Mouse (Mus musculus): ENCODE results near the gene Gm27029.
"Not testable (repeated sequence)": the region's sequence is repeated elsewhere in the genome, so short reads cannot be mapped to it uniquely, and the experiment has no call there.

Gm27029 gene

GRCm38 (mm10) chr11:101424925-101425813 lies 573 bp upstream of the Gm27029 start, which contains the start of the genes Rundc1 and Ptges3l:
Rundc1 (plus strand) TSS chr11:101425085.
Ptges3l (minus strand) TSS chr11:101425333.
- DNase-seq (ENCODE audit: low spot score in 2 of 2) = peak; percentile 97 to 98

- no peak for DNase-seq (ENCODE audit: low spot score in 2 of 2)
These were observed 4.4 kb downstream of the Gm27029 start for GRCm38 (mm10) chr11:101420148-101420547.

GRCm38 (mm10) chr11:101419610-101420009 lies 5.0 kb downstream of the Gm27029 start:
- peak in 1 of 2 experiments; percentile 17 for DNase-seq (ENCODE audit: low spot score in 2 of 2)

GRCm38 (mm10) chr11:101418991-101419390 lies 5.6 kb downstream of the Gm27029 start:
- no peak for DNase-seq (ENCODE audit: low spot score in 2 of 2)

GRCm38 (mm10) chr11:101417101-101417855 lies 7.3 kb downstream of the Gm27029 start, which contains the start of gene Aarsd1:
Aarsd1 (minus strand) TSS chr11:101417615.
- DNase-seq (ENCODE audit: low spot score in 2 of 2) = peak; percentile 90 to 94

- no peak for DNase-seq (ENCODE audit: low spot score in 2 of 2)
These were observed 8.0 kb downstream of the Gm27029 start for GRCm38 (mm10) chr11:101416433-101417100.

GRCm38 (mm10) chr11:101415306-101415705 lies 9.3 kb downstream of the Gm27029 start:
- DNase-seq (ENCODE audit: low spot score in 2 of 2) = no peak

GRCm38 (mm10) chr11:101395110-101395509 lies 29.5 kb downstream of the Gm27029 start:
- peak; percentile 51 to 74 for DNase-seq (ENCODE audit: low spot score in 2 of 2)

GRCm38 (mm10) chr11:101381817-101382216 lies 42.8 kb downstream of the Gm27029 start:
- no peak for DNase-seq (ENCODE audit: low spot score in 2 of 2)

GRCm38 (mm10) chr11:101378926-101379325 lies 45.7 kb downstream of the Gm27029 start:
- DNase-seq (ENCODE audit: low spot score in 2 of 2) = no peak

GRCm38 (mm10) chr11:101378196-101378595 lies 46.4 kb downstream of the Gm27029 start:
- not testable (repeated sequence) for DNase-seq (ENCODE audit: low spot score in 2 of 2)

- DNase-seq (ENCODE audit: low spot score in 2 of 2) = no peak
These were observed 50.1 kb downstream of the Gm27029 start for GRCm38 (mm10) chr11:101374421-101374938.

GRCm38 (mm10) chr11:101370141-101370540 lies 54.5 kb downstream of the Gm27029 start:
- no peak for DNase-seq (ENCODE audit: low spot score in 2 of 2)

GRCm38 (mm10) chr11:101367326-101367935 lies 57.2 kb downstream of the Gm27029 start, which contains the start of gene G6pc:
G6pc (plus strand) TSS chr11:101367561.
- no peak for DNase-seq (ENCODE audit: low spot score in 2 of 2)

GRCm38 (mm10) chr11:101364531-101364931 lies 60.1 kb downstream of the Gm27029 start:
- DNase-seq (ENCODE audit: low spot score in 2 of 2) = no peak

GRCm38 (mm10) chr11:101360651-101361113 lies 63.9 kb downstream of the Gm27029 start:
- DNase-seq (ENCODE audit: low spot score in 2 of 2) = no peak

GRCm38 (mm10) chr11:101359776-101360175 lies 64.8 kb downstream of the Gm27029 start:
- DNase-seq (ENCODE audit: low spot score in 2 of 2) = no peak

GRCm38 (mm10) chr11:101357505-101358182 lies 67.0 kb downstream of the Gm27029 start:
- DNase-seq (ENCODE audit: low spot score in 2 of 2) = no peak

Measured in cerebellum, postnatal 4 days (tissue).